Mouse (Mus musculus) stomach, postnatal 0 days (tissue): ENCODE data around the gene Lrpprc.

Source experiments
- CTCF ChIP-seq: IDR thresholded peaks from 2 replicates; pipeline ENCODE4 v1.5.1; 2016; ENCODE audit warnings: antibody characterized with exemption, low read depth, mild to moderate bottlenecking, moderate library complexity
- EP300 ChIP-seq: optimal IDR thresholded peaks from 2 replicates; pipeline ENCODE3; 2016; ENCODE audit warnings: antibody characterized with exemption

GRCm38 (mm10) chr17:84708818-84709217 lies 81.8 kb downstream of the Lrpprc start:
- TF ChIP-seq EP300, result no peak
- no peak for TF ChIP-seq CTCF
